Mouse (Mus musculus): Measurements from ENCODE around the gene Acot9. TPM values are rescaled to one million over a fixed set of nuclear protein-coding genes. Genes with fewer than 3 reads are reported as not detected.
A peak's percentile ranks its signal among the peaks of the same experiment; 100 is the strongest.

Gene Acot9
- polyA plus RNA-seq, 1 experiment from 2014 or later = 18.7 TPM

DNA sequence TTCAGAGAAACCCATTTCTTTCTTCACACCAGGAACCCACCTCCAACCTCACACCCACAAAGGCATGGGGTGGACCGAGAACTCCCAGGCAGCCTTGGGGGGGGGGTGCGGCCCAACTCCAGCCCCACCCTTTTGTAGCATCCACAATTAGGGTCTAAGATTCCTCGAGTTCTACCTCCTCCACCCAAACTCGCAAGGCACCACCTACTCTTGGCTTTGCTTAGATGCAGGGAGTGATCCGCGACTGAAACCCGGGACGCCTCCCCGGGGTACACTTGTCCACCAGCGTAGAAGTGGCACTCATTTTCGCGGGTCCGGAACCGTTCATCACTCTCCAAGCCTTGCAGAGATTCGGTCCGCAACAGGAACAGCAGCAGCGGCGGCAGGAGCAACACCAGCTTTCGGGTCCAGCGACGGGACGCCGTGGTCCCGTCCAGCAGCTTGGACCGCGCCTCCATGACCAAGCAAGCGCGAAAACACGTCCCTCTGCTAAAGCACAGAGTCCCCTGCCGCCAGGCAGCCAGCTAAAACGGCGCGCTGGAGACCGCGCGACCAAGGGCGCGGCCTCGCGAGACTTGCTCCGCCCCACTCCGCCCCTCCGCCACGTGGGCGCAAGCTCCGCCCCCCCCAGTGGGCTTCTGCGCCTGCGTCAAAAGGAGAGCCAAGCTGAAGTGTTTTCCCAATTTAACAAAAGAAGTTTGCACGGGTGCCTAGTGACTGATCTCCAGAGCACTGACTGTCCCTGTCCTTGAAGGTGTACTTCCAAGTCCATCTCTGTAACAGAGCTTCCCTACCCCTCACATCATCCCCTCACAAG is 75.9 kb downstream of the Acot9 start:
- Histone ChIP-seq H3K4me3 (peak overlapping the region; percentile 67), H3K27ac (replicated peaks) (peak overlapping the region; percentile 87), H3K36me3 (replicated peaks) (peaks cover 9% of the 10 kb centered on the region), H3K4me1 (no peaks in the 10 kb centered on the region), H3K9me3 (no peaks in the 10 kb centered on the region), H3K27me3 (replicated peaks; ENCODE audit: low read depth, poor library complexity, severe bottlenecking) (no peaks in the 10 kb centered on the region)
- DNase-seq (ENCODE audit: low spot score) = peak; percentile 90
- 18% methylated on average over 49 of the region's 49 CpGs for WGBS

DNA sequence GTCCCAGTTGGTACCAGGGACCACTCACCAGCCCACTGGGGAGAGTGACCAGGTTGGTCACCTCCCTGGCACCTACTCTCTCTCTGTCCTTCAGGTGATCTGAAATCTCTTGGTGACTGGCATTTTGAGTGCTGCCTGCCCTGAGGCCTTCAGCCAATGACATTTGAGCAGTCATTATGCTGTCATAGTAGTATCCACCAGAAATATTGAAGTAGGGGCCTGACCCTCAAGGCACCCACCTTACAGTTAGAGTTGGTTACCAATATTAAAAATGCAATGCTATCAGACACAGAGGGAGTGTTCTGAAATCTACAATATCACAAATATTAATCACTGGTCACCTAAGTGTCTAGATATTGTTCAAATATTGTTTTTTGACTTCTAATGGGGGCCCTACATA is 78.4 kb downstream of the Acot9 start, which contains the start of gene Prdx4:
TSS of gene Prdx4 (minus strand) at position 101 of the 400 bp plus-strand sequence.
- Histone ChIP-seq H3K27ac (replicated peaks) (no peak within 1 kb of the TSS), H3K4me3 (no peak within 1 kb of the TSS), H3K27me3 (replicated peaks; ENCODE audit: low read depth, poor library complexity, severe bottlenecking) (no peaks in the 10 kb centered on the region), H3K4me1 (no peaks in the 10 kb centered on the region), H3K9me3 (no peaks in the 10 kb centered on the region), H3K36me3 (replicated peaks) (no peaks in the 10 kb centered on the region)
- no peak for DNase-seq (ENCODE audit: low spot score)

DNA sequence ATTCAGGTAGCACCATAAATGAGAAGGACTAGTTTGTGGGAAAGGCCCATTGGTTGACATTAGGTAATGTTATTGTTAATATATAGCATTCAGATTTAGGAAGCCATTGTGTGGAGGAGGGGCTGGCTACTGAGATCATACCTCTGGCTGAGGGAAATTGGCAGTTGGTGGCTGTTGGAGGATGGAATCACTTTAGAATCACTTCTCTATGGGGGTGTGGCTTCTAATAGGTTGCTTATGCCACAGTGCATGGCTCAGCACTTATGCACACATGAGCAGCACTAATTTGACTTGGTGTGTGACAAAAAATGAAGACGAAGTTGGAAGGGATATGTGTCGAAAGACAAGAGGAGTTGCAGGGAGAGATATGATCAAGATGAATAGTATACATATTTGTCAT is 84.0 kb downstream of the Acot9 start:
- Histone ChIP-seq H3K4me1 (no peaks in the 10 kb centered on the region), H3K36me3 (replicated peaks) (no peaks in the 10 kb centered on the region), H3K27ac (replicated peaks) (no peak overlapping the region), H3K9me3 (no peaks in the 10 kb centered on the region), H3K27me3 (replicated peaks; ENCODE audit: low read depth, poor library complexity, severe bottlenecking) (no peaks in the 10 kb centered on the region), H3K4me3 (no peak overlapping the region)
- no peak for DNase-seq (ENCODE audit: low spot score)
- WGBS = 86% methylated on average over 2 of the region's 2 CpGs

Other genes with a start within 250 kb of the Acot9 start
- not detected in 2 replicates for gene Magea5, start 199.3 kb upstream of the Acot9 start, polyA plus RNA-seq (2016; fragmentation: Nextera tagmentation; extraction: Ambion mirVana)
- gene Magea1, start 172.7 kb upstream of the Acot9 start, polyA plus RNA-seq (2016; fragmentation: Nextera tagmentation; extraction: Ambion mirVana) = not detected in 2 replicates
- gene Magea2, start 168.8 kb upstream of the Acot9 start, polyA plus RNA-seq (2016; fragmentation: Nextera tagmentation; extraction: Ambion mirVana) = not detected in 2 replicates
- not detected in 2 replicates for gene Cldn34b2, start 134.0 kb upstream of the Acot9 start, polyA plus RNA-seq (2016; fragmentation: Nextera tagmentation; extraction: Ambion mirVana)
- 75.6 and 82.2 TPM in 2 replicates for gene Sat1, start 46.0 kb upstream of the Acot9 start, polyA plus RNA-seq (2016; fragmentation: Nextera tagmentation; extraction: Ambion mirVana)
- gene Prdx4, start 78.3 kb downstream of the Acot9 start, polyA plus RNA-seq (2016; fragmentation: Nextera tagmentation; extraction: Ambion mirVana) = 248 and 256 TPM in 2 replicates

All from embryonic facial prominence, embryonic 10.5 days (tissue).